Mouse (Mus musculus): ENCODE measurements around the gene Wdr43. TPM values are rescaled to one million over a fixed set of nuclear protein-coding genes. Genes with fewer than 3 reads are reported as not detected.
A peak's percentile ranks its signal among the peaks of the same experiment; 100 is the strongest.

The Wdr43 gene
- total RNA-seq, 2 experiments from 2014 or later, result 24.9 to 26.7 TPM

GRCm38 (mm10) chr17:71662751-71663250 is 47.1 kb downstream of the Wdr43 start:
- DNase-seq (ENCODE audit: extremely low spot score in 1 of 2, low spot score in 1 of 2), result peak; percentile 55 to 67

GRCm38 (mm10) chr17:71663491-71663890 is 47.8 kb downstream of the Wdr43 start:
- DNase-seq (ENCODE audit: extremely low spot score in 1 of 2, low spot score in 1 of 2), result no peak

GRCm38 (mm10) chr17:71664172-71664571 is 48.5 kb downstream of the Wdr43 start:
- DNase-seq (ENCODE audit: extremely low spot score in 1 of 2, low spot score in 1 of 2), result no peak

GRCm38 (mm10) chr17:71665201-71665600 is 49.5 kb downstream of the Wdr43 start:
- DNase-seq (ENCODE audit: extremely low spot score in 1 of 2, low spot score in 1 of 2), result no peak

- no peak for DNase-seq (ENCODE audit: extremely low spot score in 1 of 2, low spot score in 1 of 2)
Measured at GRCm38 (mm10) chr17:71669511-71669910, 53.8 kb downstream of the Wdr43 start.

GRCm38 (mm10) chr17:71671840-71672546 is 56.3 kb downstream of the Wdr43 start:
- peak in 1 of 2 experiments; percentile 63 for DNase-seq (ENCODE audit: extremely low spot score in 1 of 2, low spot score in 1 of 2)

- no peak for DNase-seq (ENCODE audit: extremely low spot score in 1 of 2, low spot score in 1 of 2)
Measured at GRCm38 (mm10) chr17:71673092-71673491, 57.4 kb downstream of the Wdr43 start, which contains the start of gene Togaram2. Togaram2 (plus strand) TSS chr17:71673261.

GRCm38 (mm10) chr17:71673936-71674335 is 58.2 kb downstream of the Wdr43 start:
- DNase-seq (ENCODE audit: extremely low spot score in 1 of 2, low spot score in 1 of 2), result no peak

GRCm38 (mm10) chr17:71674886-71675285 is 59.2 kb downstream of the Wdr43 start:
- peak in 1 of 2 experiments; percentile 41 for DNase-seq (ENCODE audit: extremely low spot score in 1 of 2, low spot score in 1 of 2)

- no peak for DNase-seq (ENCODE audit: extremely low spot score in 1 of 2, low spot score in 1 of 2)
Measured at GRCm38 (mm10) chr17:71681666-71682065, 66.0 kb downstream of the Wdr43 start.

GRCm38 (mm10) chr17:71682379-71682778 is 66.7 kb downstream of the Wdr43 start:
- no peak for DNase-seq (ENCODE audit: extremely low spot score in 1 of 2, low spot score in 1 of 2)

- DNase-seq (ENCODE audit: extremely low spot score in 1 of 2, low spot score in 1 of 2), result no peak
Measured at GRCm38 (mm10) chr17:71683281-71683680, 67.6 kb downstream of the Wdr43 start.

- no peak for DNase-seq (ENCODE audit: extremely low spot score in 1 of 2, low spot score in 1 of 2)
Measured at GRCm38 (mm10) chr17:71684103-71684608, 68.5 kb downstream of the Wdr43 start.

- DNase-seq (ENCODE audit: extremely low spot score in 1 of 2, low spot score in 1 of 2), result no peak
Measured at GRCm38 (mm10) chr17:71687436-71687835, 71.7 kb downstream of the Wdr43 start.

- no peak for DNase-seq (ENCODE audit: extremely low spot score in 1 of 2, low spot score in 1 of 2)
Measured at GRCm38 (mm10) chr17:71689903-71690302, 74.2 kb downstream of the Wdr43 start.

- no peak for DNase-seq (ENCODE audit: extremely low spot score in 1 of 2, low spot score in 1 of 2)
Measured at GRCm38 (mm10) chr17:71691361-71691875, 75.7 kb downstream of the Wdr43 start.

- peak in 1 of 2 experiments; percentile 46 for DNase-seq (ENCODE audit: extremely low spot score in 1 of 2, low spot score in 1 of 2)
Measured at GRCm38 (mm10) chr17:71693313-71693712, 77.6 kb downstream of the Wdr43 start.

GRCm38 (mm10) chr17:71693780-71694179 is 78.1 kb downstream of the Wdr43 start:
- peak in 1 of 2 experiments; percentile 42 for DNase-seq (ENCODE audit: extremely low spot score in 1 of 2, low spot score in 1 of 2)

GRCm38 (mm10) chr17:71695151-71695550 is 79.5 kb downstream of the Wdr43 start:
- DNase-seq (ENCODE audit: extremely low spot score in 1 of 2, low spot score in 1 of 2), result no peak

- DNase-seq (ENCODE audit: extremely low spot score in 1 of 2, low spot score in 1 of 2), result no peak
Measured at GRCm38 (mm10) chr17:71695716-71696315, 80.1 kb downstream of the Wdr43 start.

GRCm38 (mm10) chr17:71696396-71696795 is 80.7 kb downstream of the Wdr43 start:
- no peak for DNase-seq (ENCODE audit: extremely low spot score in 1 of 2, low spot score in 1 of 2)

Measured in layer of hippocampus, postnatal 25 days (tissue).